15 mouse cellular contexts compared by ENCODE assay signal in the genomic region with DNA sequence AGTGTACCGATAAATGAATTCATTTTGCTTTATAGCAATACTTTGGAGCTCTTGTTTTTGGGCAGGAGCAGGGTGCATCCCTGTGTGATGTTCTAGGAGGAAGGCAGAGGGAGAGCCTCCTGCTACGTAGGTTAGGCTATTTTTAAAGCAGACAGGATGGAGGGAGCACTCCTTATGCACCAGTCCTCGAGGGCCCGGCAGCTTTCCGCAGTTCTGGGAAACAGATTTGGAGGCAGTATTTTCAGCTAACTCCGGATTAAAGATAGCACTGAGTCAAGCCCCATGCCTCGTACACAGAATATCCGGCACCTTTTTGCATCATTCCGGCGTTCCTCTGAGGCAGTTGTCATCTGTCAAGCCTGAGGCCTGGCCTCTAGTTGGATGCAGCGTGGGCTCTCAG. TPM values are rescaled to one million over a fixed set of nuclear protein-coding genes. Genes with fewer than 3 reads are reported as not detected.
DNase-seq lines count a peak whose midpoint lies in the region; ATAC-seq lines count a peak whose summit lies in the region.
"Had no signal": no experiment of that assay in that cellular context is flagged by ENCODE, and none has a peak within 500 bp of the region (broad histone marks: within the 10 kb centered on the region; RNA-seq: fewer than 3 reads in every experiment).

No protein-coding gene starts in this region.

- no peak for DNase-seq in frontal cortex, postnatal 25 days (ENCODE audit: low spot score in 2 of 2)
- DNase-seq in left cerebral cortex, adult 18-20 months (ENCODE audit: low spot score in 2 of 2), result peak; percentile 47 to 55
- no peak for DNase-seq in left cerebral cortex, postnatal 4 days
- DNase-seq in thymus, postnatal 14 days, result peak; percentile 3
- no peak for DNase-seq in thymus, postnatal 4 days
- DNase-seq in gastrocnemius, adult 8-10 months (ENCODE audit: low spot score in 2 of 2), result no peak
- DNase-seq: adrenal gland, postnatal 14 days; forebrain, postnatal 0 days; gastrocnemius, postnatal 25 days; heart, postnatal 4 days had no signal

- intact Hi-C loops in left cerebral cortex, postnatal 4 days (cut with DNase I), result no loop called here

- ATAC-seq in frontal cortex, adult (ENCODE audit: low TSS enrichment), result peak; percentile 80
- ATAC-seq: forebrain, embryonic 13.5 days; forebrain, postnatal 0 days; hindbrain, embryonic 16.5 days; inflammation-experienced regulatory T-cells, adult 6 months; Patski had no signal

RNA-seq across cellular contexts. Expression of a gene that starts 9.1 kb away (rescaled TPM):
- total RNA-seq in left cerebral cortex, adult 18-20 months (2021), result 10 to 100 TPM; 20.1 to 22.5 TPM
- total RNA-seq in left cerebral cortex, postnatal 4 days (2021), result 1 to 10 TPM; 2.7 to 4.3 TPM
- total RNA-seq in gastrocnemius, adult 8-10 months (2022), result under 1 TPM; 0.19 to 0.74 (median 0.41) TPM

RNA-seq across cellular contexts. Expression of a gene that starts 50.8 kb away (rescaled TPM):
- total RNA-seq in left cerebral cortex, adult 18-20 months (2021), result 10 to 100 TPM; 49.4 to 52.2 TPM
- total RNA-seq in left cerebral cortex, postnatal 4 days (2021), result 10 to 100 TPM; 67.0 to 78.7 TPM
- total RNA-seq in gastrocnemius, adult 8-10 months (2022), result 10 to 100 TPM; 46.2 to 86.0 (median 80.1) TPM

Comparison
In these comparisons a context has a peak if more than half of its experiments do, and no peak if none do; other contexts are left out.
1. DNase-seq: peak in left cerebral cortex, adult 18-20 months (2 of 2) and thymus, postnatal 14 days (single experiment); none in frontal cortex, postnatal 25 days (0 of 2), left cerebral cortex, postnatal 4 days (single experiment), thymus, postnatal 4 days (single experiment) and gastrocnemius, adult 8-10 months (0 of 2).